Mouse (Mus musculus) left cerebral cortex, adult 18-20 months (tissue): ENCODE data around the gene Map3k20. TPM values are rescaled to one million over a fixed set of nuclear protein-coding genes. Genes with fewer than 3 reads are reported as not detected.
A peak's percentile ranks its signal among the peaks of the same experiment; 100 is the strongest.

Experiments
- DNase-seq, 2 experiments: peaks; one replicate each; pipeline ENCODE4 v3.0.0; 2021 to 2022; ENCODE audit warnings: low spot score in 2 of 2, mixed read lengths in 1 of 2
- total RNA-seq, 2 experiments: library from RNA; stranded (reverse); gene quantifications; 2 replicates each; pipeline ENCODE4 v1.2.3; 2021

Map3k20 gene
- total RNA-seq, 2 experiments from 2014 or later, result 8.7 to 10.1 TPM

- DNase-seq, result no peak
Measured at GRCm38 (mm10) chr2:72372136-72372535, 86.7 kb downstream of the Map3k20 start.

GRCm38 (mm10) chr2:72374076-72374475 is 88.6 kb downstream of the Map3k20 start:
- DNase-seq, result no peak

GRCm38 (mm10) chr2:72375877-72376276 is 90.4 kb downstream of the Map3k20 start:
- DNase-seq, result no peak

GRCm38 (mm10) chr2:72376946-72377345 is 91.5 kb downstream of the Map3k20 start:
- no peak for DNase-seq

- DNase-seq, result no peak
Measured at GRCm38 (mm10) chr2:72379425-72379824, 94.0 kb downstream of the Map3k20 start.

- peak; percentile 22 to 47 for DNase-seq
Measured at GRCm38 (mm10) chr2:72382662-72383061, 97.2 kb downstream of the Map3k20 start.

GRCm38 (mm10) chr2:72383321-72383720 is 97.9 kb downstream of the Map3k20 start:
- no peak for DNase-seq

GRCm38 (mm10) chr2:72389411-72389810 is 104.0 kb downstream of the Map3k20 start:
- DNase-seq, result no peak

GRCm38 (mm10) chr2:72389942-72390341 is 104.5 kb downstream of the Map3k20 start:
- DNase-seq, result peak; percentile 77 to 79

GRCm38 (mm10) chr2:72390474-72390873 is 105.0 kb downstream of the Map3k20 start:
- DNase-seq, result no peak

GRCm38 (mm10) chr2:72391024-72391423 is 105.6 kb downstream of the Map3k20 start:
- no peak for DNase-seq

GRCm38 (mm10) chr2:72391721-72392120 is 106.3 kb downstream of the Map3k20 start:
- DNase-seq, result no peak

- no peak for DNase-seq
Measured at GRCm38 (mm10) chr2:72392316-72392715, 106.9 kb downstream of the Map3k20 start.

GRCm38 (mm10) chr2:72396934-72397333 is 111.5 kb downstream of the Map3k20 start:
- no peak for DNase-seq

GRCm38 (mm10) chr2:72398227-72398626 is 112.8 kb downstream of the Map3k20 start:
- peak; percentile 8 to 17 for DNase-seq

GRCm38 (mm10) chr2:72399469-72400195 is 114.2 kb downstream of the Map3k20 start:
- DNase-seq, result no peak

- no peak for DNase-seq
Measured at GRCm38 (mm10) chr2:72401290-72401689, 115.9 kb downstream of the Map3k20 start.

- no peak for DNase-seq
Measured at GRCm38 (mm10) chr2:72405621-72406555, 120.5 kb downstream of the Map3k20 start.

- no peak for DNase-seq
Measured at GRCm38 (mm10) chr2:72406701-72407100, 121.3 kb downstream of the Map3k20 start.

- DNase-seq, result no peak
Measured at GRCm38 (mm10) chr2:72407341-72408092, 122.1 kb downstream of the Map3k20 start.

- DNase-seq, result peak in 1 of 2 experiments; percentile 31
Measured at GRCm38 (mm10) chr2:72409968-72410367, 124.5 kb downstream of the Map3k20 start.
